In the genomic region with DNA sequence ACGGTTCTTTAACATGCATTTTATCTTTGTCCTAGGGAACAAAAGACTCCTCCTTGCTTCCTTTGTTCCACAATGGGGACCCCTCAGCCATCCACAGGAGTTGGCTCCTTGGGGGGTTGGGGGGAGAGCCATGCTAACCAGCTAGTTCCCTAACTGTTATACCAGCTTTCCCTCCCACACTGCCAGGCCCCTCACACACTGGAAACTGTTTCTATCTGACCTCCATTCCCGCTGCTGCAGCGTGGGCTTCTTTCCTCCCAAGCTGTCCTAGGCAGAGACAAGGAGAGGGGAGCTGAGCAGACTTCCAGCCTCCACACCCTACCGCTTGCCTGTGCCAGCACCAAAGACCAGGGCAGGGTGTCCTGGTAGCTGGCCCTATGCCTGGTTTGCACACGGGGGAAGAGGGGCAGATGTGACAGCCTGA, we compare ENCODE assay signal across 12 mouse cellular contexts. TPM values are rescaled to one million over a fixed set of nuclear protein-coding genes. Genes with fewer than 3 reads are reported as not detected.
DNase-seq lines count a peak whose midpoint lies in the region; ATAC-seq and TF ChIP-seq lines count a peak whose summit lies in the region.
"Had no signal": no experiment of that assay in that cellular context is flagged by ENCODE, and none has a peak within 500 bp of the region (broad histone marks: within the 10 kb centered on the region; RNA-seq: fewer than 3 reads in every experiment).

No protein-coding gene starts in this region.

- TF ChIP-seq EP300 in lung, postnatal 0 days (IDR thresholded peaks at IDR 0.05), result no peak

- WGBS in forebrain, embryonic 10.5 days, result 31% methylated on average over 5 of the region's 5 CpGs
- WGBS in forebrain, embryonic 11.5 days, result 39% methylated on average over 5 of the region's 5 CpGs
- 13% methylated on average over 5 of the region's 5 CpGs for WGBS in hindbrain, embryonic 15.5 days
- WGBS in lung, postnatal 0 days, result 48% methylated on average over 5 of the region's 5 CpGs
- WGBS in lung, adult 2 months, result 40% methylated on average over 5 of the region's 5 CpGs

- no peak for TF ChIP-seq CTCF in E14TG2a.4 (conservative IDR thresholded peaks at IDR 0.05; ENCODE audit: low read length)
- no peak for TF ChIP-seq CTCF in lung, postnatal 0 days (IDR thresholded peaks at IDR 0.05)
- no peak for TF ChIP-seq CTCF in lung, adult 2 months (IDR thresholded peaks at IDR 0.05; ENCODE audit: insufficient read depth, low read length)

- no peak overlapping the region; the same call in 1 of the 2 replicates for H3K4me3 ChIP-seq in forebrain, embryonic 10.5 days
- no peak overlapping the region for H3K4me3 ChIP-seq in forebrain, embryonic 11.5 days (ENCODE audit: low read depth, low read length)
- H3K4me3 ChIP-seq in E14TG2a.4 (replicated peaks; ENCODE audit: low read length), result peak overlapping the region; percentile 50
- no peak overlapping the region for H3K4me3 ChIP-seq in hindbrain, embryonic 15.5 days
- no peak overlapping the region for H3K4me3 ChIP-seq in lung, postnatal 0 days (ENCODE audit: low read depth, low read length)
- no peak overlapping the region for H3K4me3 ChIP-seq in lung, adult 2 months (replicated peaks; ENCODE audit: extremely low read depth, low read depth, low read length)
- H3K4me3 ChIP-seq: embryonic facial prominence, embryonic 13.5 days; heart, embryonic 13.5 days; neural tube, embryonic 12.5 days had no signal

- H3K4me1 ChIP-seq in forebrain, embryonic 10.5 days, result peaks cover 100% of the 10 kb centered on the region
- peaks cover 73% of the 10 kb centered on the region for H3K4me1 ChIP-seq in forebrain, embryonic 11.5 days (replicated peaks; ENCODE audit: control insufficient read depth, insufficient read depth, low read length)
- peaks cover 97% of the 10 kb centered on the region for H3K4me1 ChIP-seq in E14TG2a.4 (replicated peaks; ENCODE audit: low read depth, low read length)
- peaks cover 97% of the 10 kb centered on the region for H3K4me1 ChIP-seq in hindbrain, embryonic 15.5 days (replicated peaks)
- H3K4me1 ChIP-seq in lung, postnatal 0 days (ENCODE audit: insufficient read depth, low read depth, low read length), result no peaks in the 10 kb centered on the region
- H3K4me1 ChIP-seq in lung, adult 2 months (ENCODE audit: control insufficient read depth, insufficient read depth, low read length), result 0 out of 2 replicates have a peak, but pooled peaks cover 2% of the 10 kb centered on the region

- no peak for ATAC-seq in forebrain, embryonic 11.5 days (replicated peaks; ENCODE audit: low FRiP score)
- ATAC-seq in hindbrain, embryonic 15.5 days (ENCODE audit: low FRiP score, low read depth), result no peak
- ATAC-seq in lung, postnatal 0 days, result no peak

- H3K27ac ChIP-seq in forebrain, embryonic 10.5 days, result peak overlapping the region; percentile 56
- H3K27ac ChIP-seq in forebrain, embryonic 11.5 days (ENCODE audit: low read depth, low read length), result no peak overlapping the region
- peak overlapping the region; percentile 61 for H3K27ac ChIP-seq in hindbrain, embryonic 15.5 days (replicated peaks)
- H3K27ac ChIP-seq in lung, postnatal 0 days (ENCODE audit: low read length), result no peak overlapping the region
- H3K27ac ChIP-seq: embryonic facial prominence, embryonic 13.5 days; heart, embryonic 13.5 days; neural tube, embryonic 12.5 days had no signal

- no peak for TF ChIP-seq POLR2A in lung, adult 2 months (IDR thresholded peaks at IDR 0.05; ENCODE audit: borderline replicate concordance, extremely low read depth, low read depth, low read length)

- H3K4me2 ChIP-seq in forebrain, embryonic 11.5 days (ENCODE audit: low read depth, low read length, severe bottlenecking), result no peak overlapping the region
- H3K4me2 ChIP-seq in hindbrain, embryonic 15.5 days, result 0 out of 2 replicates have a peak overlapping the region, but pooled peaks have one; percentile 2
- no peak overlapping the region for H3K4me2 ChIP-seq in lung, postnatal 0 days (replicated peaks; ENCODE audit: low read depth, low read length)
- H3K4me2 ChIP-seq: heart, embryonic 13.5 days; liver, embryonic 11.5 days had no signal

- no peak overlapping the region for H3K9ac ChIP-seq in forebrain, embryonic 11.5 days (ENCODE audit: low read length)
- no peak overlapping the region for H3K9ac ChIP-seq in hindbrain, embryonic 15.5 days
- no peak overlapping the region for H3K9ac ChIP-seq in lung, postnatal 0 days (replicated peaks; ENCODE audit: low read depth)
- H3K9ac ChIP-seq: heart, embryonic 13.5 days; neural tube, embryonic 12.5 days had no signal

- DNase-seq in forebrain, embryonic 10.5 days (ENCODE audit: extremely low spot score, low spot score), result no peak
- no peak for DNase-seq in forebrain, embryonic 11.5 days (ENCODE audit: low spot score)
- peak; percentile 67 to 70 for DNase-seq in cerebellum, postnatal 10 days
- DNase-seq in lung, postnatal 0 days (ENCODE audit: low spot score), result no peak
- DNase-seq in spleen, adult 12 weeks (ENCODE audit: low spot score), result no peak
- DNase-seq in lung, adult 2 months, result no peak

- no peaks in the 10 kb centered on the region for H3K9me3 ChIP-seq in forebrain, embryonic 10.5 days
- no peaks in the 10 kb centered on the region for H3K9me3 ChIP-seq in forebrain, embryonic 11.5 days (ENCODE audit: control insufficient read depth, low read length)
- no peaks in the 10 kb centered on the region for H3K9me3 ChIP-seq in E14TG2a.4 (ENCODE audit: low read length)
- H3K9me3 ChIP-seq in hindbrain, embryonic 15.5 days, result no peaks in the 10 kb centered on the region
- H3K9me3 ChIP-seq in lung, postnatal 0 days (ENCODE audit: low read length), result no peaks in the 10 kb centered on the region
- H3K9me3 ChIP-seq: embryonic facial prominence, embryonic 13.5 days; heart, embryonic 13.5 days; neural tube, embryonic 12.5 days had no signal

- peaks cover 98% of the 10 kb centered on the region for H3K27me3 ChIP-seq in forebrain, embryonic 10.5 days (ENCODE audit: poor library complexity, severe bottlenecking)
- peaks cover 7% of the 10 kb centered on the region for H3K27me3 ChIP-seq in forebrain, embryonic 11.5 days (ENCODE audit: control insufficient read depth, insufficient read depth, low read length)
- peaks cover 61% of the 10 kb centered on the region for H3K27me3 ChIP-seq in E14TG2a.4 (ENCODE audit: insufficient read depth, low read length)
- no peaks in the 10 kb centered on the region for H3K27me3 ChIP-seq in hindbrain, embryonic 15.5 days
- peaks cover 18% of the 10 kb centered on the region for H3K27me3 ChIP-seq in lung, postnatal 0 days (replicated peaks; ENCODE audit: insufficient read depth, low read length)

- no peaks in the 10 kb centered on the region for H3K36me3 ChIP-seq in forebrain, embryonic 10.5 days (replicated peaks)
- H3K36me3 ChIP-seq in forebrain, embryonic 11.5 days (ENCODE audit: control insufficient read depth, insufficient read depth, low read length), result no peaks in the 10 kb centered on the region
- no peaks in the 10 kb centered on the region for H3K36me3 ChIP-seq in E14TG2a.4 (ENCODE audit: insufficient read depth, low read length)
- no peaks in the 10 kb centered on the region for H3K36me3 ChIP-seq in hindbrain, embryonic 15.5 days
- no peaks in the 10 kb centered on the region for H3K36me3 ChIP-seq in lung, postnatal 0 days (ENCODE audit: insufficient read depth, low read length)
- H3K36me3 ChIP-seq: embryonic facial prominence, embryonic 13.5 days; heart, embryonic 13.5 days; neural tube, embryonic 12.5 days had no signal

RNA-seq across cellular contexts. Expression of a gene that starts 6.7 kb away (rescaled TPM):
- 0.91 and 1.1 TPM in 2 replicates for polyA plus RNA-seq in forebrain, embryonic 10.5 days (2016; fragmentation: Nextera tagmentation; extraction: Ambion mirVana)
- 3.2 and 3.7 TPM in 2 replicates for polyA plus RNA-seq in forebrain, embryonic 11.5 days (2014; fragmentation: Nextera tagmentation; extraction: Ambion mirVana)
- polyA plus RNA-seq in hindbrain, embryonic 15.5 days (2015; fragmentation: Nextera tagmentation; extraction: Ambion mirVana), result 11.9 TPM in 2 replicates
- polyA plus RNA-seq in lung, postnatal 0 days (2015; fragmentation: Nextera tagmentation; extraction: Ambion mirVana), result 0.36 and 0.45 TPM in 2 replicates
- 6.4 and 7.0 TPM in 2 replicates for polyA plus RNA-seq in lung, adult 2 months (2012; rRNA removed)

Comparison
In these comparisons a context has a peak if more than half of its experiments do, and no peak if none do; other contexts are left out.
1. H3K27ac ChIP-seq: peak in forebrain, embryonic 10.5 days (single experiment) and hindbrain, embryonic 15.5 days (single experiment); none in forebrain, embryonic 11.5 days (single experiment) and lung, postnatal 0 days (single experiment).
2. DNase-seq: peak in cerebellum, postnatal 10 days (2 of 2); none in forebrain, embryonic 10.5 days (single experiment), forebrain, embryonic 11.5 days (single experiment), lung, postnatal 0 days (single experiment), spleen, adult 12 weeks (single experiment) and lung, adult 2 months (single experiment).